Mouse (Mus musculus): ENCODE results near the gene Tenm3.

Tenm3 gene

DNA sequence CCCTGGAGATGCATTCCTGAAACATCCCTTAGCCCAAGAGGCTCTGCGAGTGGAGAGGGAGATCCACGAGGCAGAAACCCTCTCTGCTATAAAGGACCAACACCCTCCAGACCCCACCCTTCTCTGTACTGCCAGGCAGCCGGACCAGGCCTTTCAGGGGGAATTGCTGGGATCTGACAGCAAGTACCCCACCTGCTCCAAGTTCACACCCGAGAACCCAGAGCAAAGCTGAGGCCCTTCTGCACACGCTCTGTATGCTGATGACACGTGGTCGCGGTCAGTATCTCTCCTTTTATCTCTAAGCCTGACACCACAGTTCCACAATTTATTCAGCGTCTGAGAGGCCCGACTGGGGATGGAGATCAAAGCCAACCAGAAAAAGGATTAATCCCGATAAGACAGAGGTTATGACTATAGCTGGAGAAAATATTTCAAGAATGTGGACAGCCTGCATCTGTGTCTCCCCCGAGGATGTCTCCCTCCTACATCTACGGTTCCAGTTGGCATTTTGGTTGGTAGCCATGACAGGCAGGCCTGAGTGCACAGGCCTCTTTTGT lies 95.2 kb downstream of the Tenm3 start:
- ATAC-seq (ENCODE audit: insufficient number of reproducible peaks, low FRiP score, low TSS enrichment): no peak

DNA sequence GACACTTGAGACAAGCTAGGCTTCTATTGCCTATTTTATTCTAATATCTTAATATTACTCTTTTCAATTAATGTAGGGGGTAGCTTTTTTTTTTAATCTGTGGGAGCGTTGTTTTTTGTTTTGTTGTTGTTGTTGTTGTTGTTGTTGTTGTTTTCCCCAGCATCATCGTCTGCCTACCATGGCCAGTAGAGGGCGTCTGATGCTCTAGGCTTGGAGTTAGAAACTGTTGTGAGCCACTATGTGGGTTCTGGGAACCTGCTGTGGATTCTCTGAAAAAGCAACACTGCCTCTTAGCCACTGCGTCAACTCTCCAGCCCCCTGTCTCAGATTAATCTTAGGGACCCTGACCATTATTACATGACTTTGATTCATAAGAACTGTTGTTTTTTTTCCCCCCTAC lies 99.8 kb downstream of the Tenm3 start:
- no peak for ATAC-seq (ENCODE audit: insufficient number of reproducible peaks, low FRiP score, low TSS enrichment)

DNA sequence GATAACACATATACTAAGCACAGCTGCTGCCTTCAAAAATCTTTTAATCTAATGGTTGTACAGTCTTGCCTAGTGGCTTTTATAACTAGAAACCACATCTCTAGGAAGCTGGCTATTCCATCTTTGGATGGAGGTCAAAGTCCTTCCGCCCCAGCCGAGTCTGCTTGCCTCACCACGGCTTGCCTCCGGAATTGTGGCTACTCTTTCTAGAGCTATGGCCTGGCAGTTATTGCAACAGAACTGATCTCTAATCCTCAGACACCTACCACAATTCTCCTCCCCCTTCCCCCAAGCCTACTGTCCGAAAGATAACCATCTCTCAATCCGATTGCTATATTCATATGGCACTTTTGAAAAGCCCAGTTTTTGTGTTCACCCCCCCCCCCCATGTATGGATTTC lies 101.0 kb downstream of the Tenm3 start:
- no peak for ATAC-seq (ENCODE audit: insufficient number of reproducible peaks, low FRiP score, low TSS enrichment)

DNA sequence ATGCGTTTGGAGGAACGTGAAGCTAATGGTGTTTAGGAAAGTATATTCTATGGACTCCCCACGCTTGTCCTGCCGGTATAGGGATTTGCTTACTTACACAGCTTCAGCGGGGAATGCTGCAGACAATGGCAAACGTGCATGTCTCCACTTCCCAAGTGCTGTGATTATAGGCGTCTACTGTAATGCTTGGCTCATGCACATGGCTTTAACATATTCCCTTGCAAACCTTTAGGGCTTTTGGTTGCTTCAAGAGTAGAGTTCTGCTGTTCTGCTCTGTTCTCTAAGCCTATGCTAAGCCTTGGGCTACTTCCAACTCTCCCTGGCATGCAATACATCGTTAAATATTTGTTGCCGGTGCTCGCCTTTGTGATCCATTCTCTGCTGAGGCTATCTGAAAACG lies 102.8 kb downstream of the Tenm3 start:
- ATAC-seq (ENCODE audit: insufficient number of reproducible peaks, low FRiP score, low TSS enrichment): no peak

DNA sequence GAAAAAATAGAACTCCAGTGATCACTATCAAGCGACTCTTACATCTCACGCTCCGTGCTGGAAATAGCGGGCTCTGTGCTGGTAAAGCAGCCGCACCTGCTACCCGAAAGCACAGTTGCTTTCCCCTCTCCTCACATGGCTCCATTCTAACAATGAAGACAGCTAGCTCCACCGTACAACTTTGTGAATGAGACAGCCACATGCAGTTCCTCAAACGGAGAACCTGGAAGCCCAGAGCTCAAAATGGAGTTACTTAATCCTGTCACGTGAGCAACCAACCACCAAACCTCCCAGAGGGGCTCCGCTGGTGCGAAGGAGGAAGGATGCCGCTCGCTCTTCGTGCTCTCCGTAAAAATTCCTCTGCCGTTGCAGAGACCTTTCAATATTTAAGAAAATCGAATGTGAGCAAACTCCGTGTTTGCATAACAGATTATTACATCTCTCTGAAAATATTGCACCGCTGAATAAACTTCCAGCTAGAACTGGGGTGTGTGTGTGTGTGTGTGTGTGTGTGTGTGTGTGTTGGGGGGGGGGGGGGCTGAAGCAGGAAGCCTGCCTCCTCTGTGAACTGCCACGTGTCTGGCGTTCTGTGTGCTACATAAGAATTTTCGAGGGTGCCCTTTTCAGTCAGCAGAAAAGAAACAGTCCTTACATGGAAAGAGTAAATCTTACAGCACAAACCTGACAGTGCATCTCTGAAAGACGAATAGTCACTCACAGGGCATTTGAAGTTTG lies 103.4 kb downstream of the Tenm3 start:
- no peak for ATAC-seq (ENCODE audit: insufficient number of reproducible peaks, low FRiP score, low TSS enrichment)

DNA sequence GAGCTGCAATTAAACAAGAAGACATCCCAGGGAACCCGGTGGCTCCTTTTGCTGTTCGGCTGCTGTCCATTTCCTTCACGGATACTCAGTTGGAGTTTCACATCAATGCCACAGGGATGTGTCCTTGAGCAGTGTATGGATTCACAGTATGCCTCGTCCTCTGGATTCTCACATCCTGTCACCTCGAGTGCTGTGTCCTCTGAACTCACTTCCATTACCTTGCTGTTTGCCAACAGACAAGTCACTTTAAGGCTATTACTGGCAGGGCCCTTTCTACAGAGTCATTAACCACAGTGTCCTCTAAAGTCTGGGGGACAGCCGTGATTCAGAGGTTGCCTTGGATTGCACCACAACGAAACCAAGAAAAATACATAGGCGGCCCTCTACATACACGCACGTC lies 110.0 kb downstream of the Tenm3 start:
- ATAC-seq (ENCODE audit: insufficient number of reproducible peaks, low FRiP score, low TSS enrichment): no peak

DNA sequence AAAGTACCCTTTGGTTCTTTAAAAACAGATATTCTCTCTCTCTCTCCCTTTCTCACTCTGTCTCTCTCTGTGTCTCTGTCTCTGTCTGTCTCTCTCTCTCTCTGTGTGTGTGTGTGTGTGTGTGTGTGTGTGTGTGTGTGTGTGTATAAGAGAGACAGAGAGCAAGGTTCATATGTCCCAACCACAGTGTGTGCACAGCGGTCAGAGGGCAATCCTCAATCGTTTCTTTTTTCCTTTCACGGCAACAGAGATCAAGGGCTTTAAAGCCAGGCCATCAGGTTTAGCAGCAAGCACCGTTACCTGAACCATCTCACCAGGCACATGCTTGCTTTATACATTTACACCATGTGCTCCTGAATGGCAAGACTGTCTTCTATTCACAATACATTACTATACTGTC lies 110.7 kb downstream of the Tenm3 start:
- ATAC-seq (ENCODE audit: insufficient number of reproducible peaks, low FRiP score, low TSS enrichment): no peak

DNA sequence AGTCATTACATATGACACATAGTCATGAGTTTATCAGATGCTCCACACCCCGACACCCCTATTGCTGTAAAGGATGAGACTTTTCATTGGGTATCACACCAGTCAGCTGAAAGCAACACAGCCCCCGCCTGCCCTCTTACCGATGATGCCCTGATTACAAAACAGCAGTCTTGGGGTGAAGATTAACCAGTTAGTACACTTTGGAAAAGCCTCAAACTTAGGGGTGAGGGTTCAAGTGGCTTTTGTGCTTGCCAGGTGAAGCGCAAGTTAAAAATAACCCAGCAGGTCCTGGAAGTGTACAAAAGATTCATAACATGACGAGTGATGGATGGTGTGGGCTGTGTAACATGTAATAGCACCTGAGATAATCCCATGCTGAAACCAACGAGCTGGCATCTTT lies 113.0 kb downstream of the Tenm3 start:
- ATAC-seq (ENCODE audit: insufficient number of reproducible peaks, low FRiP score, low TSS enrichment): no peak

DNA sequence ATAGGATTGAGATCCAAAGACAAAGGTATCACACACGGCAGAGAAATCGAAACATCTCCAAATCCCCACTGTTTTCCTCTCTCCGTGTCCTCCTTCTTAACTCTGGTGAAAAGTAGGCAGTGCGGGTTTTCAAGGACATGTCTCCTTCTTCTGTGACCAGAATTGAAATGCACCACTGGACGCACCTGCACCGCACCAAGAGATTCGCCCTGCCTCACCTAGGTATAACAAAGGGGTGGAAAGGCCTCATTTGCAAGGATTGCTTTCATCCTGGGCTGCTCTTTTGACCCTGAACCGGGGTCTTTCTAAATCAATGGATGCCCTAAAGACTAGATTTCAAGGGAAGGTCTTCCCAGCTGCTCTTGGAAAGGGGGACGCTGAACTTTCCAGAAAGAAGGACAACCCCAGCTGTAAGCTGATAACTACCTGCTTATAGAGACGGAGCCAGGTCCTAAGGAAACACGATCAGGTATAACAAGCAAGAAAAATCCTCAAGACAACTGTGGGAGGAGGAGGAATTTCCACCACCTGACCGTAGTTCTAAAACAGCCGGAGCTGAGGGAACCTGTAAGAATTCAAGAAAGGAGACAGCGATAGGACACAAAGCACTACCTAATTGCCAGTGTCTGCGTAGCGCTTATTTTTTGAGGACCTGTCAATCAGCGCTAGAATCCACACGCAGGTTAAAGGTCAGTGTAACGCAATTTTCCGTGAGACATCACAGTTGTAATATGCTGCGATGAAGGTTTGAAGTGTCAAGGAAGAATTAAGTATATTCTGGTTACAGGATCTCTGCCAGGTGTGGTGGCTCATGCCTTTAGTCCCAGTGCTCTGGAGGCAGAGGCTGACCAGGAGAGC lies 114.7 kb downstream of the Tenm3 start:
- ATAC-seq (ENCODE audit: insufficient number of reproducible peaks, low FRiP score, low TSS enrichment): no peak

DNA sequence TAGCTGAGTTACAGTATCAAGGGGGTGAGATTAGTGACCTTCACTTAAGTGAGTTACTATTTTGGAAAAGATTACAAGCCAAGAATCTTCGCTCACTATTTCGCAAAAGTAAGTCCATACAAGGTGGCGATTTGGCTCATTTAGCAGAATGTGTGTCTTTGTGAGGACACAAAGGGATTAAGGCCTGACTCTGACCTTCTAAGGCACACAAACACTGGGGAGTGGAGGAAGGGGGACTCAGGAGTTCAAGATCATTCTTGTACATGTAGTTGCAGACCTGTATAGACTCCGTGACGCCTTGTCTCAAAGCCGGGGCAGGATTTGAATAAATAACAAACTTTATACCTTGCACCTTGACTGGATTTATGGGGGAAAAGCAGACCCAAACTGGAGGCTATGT lies 115.7 kb downstream of the Tenm3 start:
- no peak for ATAC-seq (ENCODE audit: insufficient number of reproducible peaks, low FRiP score, low TSS enrichment)

DNA sequence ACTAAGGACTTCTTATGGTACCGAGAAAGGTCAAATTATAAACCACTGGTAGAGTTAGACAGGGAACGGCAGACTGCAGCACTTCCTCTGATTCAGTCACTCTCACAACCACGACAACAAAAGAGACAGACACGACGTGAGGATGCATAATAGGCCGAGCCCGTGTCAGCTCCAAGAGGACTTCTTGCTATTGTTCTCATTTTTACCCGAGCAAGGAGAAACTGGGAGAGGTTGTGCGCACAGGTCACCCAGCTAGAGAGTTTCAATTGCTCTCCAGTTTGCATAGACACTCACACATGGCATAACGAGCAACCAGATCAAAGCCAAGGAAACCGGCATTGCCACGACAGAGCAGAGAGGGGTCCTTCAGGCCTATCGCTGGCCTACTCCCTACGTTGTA lies 121.0 kb downstream of the Tenm3 start:
- ATAC-seq (ENCODE audit: insufficient number of reproducible peaks, low FRiP score, low TSS enrichment): no peak

DNA sequence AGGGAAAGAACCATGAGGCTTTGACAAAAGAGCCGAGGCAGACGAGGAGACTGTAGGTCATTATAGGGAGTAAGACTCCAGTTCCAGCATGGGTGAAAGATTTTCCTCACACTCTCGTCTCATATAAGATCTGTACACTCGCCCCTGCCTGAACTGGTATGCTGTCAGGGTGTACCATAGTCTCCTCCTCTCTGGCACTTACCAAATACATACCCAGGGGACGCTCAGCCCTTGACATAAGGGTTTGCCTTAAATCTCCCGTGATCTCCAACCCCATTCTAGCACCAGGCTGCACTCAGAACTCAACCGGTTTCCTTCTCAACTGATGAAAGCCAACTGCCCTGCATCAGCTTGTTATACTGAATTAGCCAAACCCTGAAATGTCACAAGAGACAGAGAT lies 121.4 kb downstream of the Tenm3 start:
- ATAC-seq (ENCODE audit: insufficient number of reproducible peaks, low FRiP score, low TSS enrichment): no peak

DNA sequence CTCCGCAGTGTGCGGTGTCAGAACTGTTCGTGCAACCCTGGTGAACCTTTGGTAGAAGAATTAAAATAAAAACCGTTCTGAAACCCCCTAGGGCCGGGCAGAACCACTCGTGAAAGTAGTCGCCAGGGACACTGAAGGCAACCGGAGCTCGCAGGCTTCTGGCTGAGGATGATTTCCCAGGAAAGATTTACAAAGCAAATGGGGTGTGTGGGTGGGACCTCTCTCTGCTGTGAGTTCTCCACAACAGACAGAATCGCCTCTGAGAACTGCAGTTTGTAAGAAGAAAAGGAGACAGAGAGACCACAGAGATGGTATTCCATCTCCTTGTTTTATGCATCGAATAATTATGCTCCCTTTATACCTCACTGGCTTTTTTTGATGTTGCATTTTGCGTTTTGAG lies 122.4 kb downstream of the Tenm3 start:
- ATAC-seq (ENCODE audit: insufficient number of reproducible peaks, low FRiP score, low TSS enrichment): no peak

DNA sequence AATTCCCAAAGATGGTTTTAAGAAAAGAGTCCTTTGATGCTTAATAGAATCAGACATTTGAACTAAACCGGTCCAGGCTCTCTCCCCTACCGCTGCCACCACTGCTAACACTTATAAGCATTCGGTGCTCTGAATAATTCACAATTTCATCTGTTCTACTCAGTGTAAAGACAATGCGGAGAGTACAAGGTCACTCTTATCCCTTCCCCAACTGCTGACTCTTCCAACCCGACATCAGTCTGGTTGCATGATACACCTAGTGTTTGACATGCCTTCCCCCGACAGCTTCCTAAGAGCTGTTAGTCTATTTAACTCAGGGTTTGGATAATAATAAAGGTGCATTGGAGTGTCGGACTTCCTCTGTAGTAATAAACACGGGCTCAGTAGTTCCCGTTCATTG lies 128.1 kb downstream of the Tenm3 start:
- ATAC-seq (ENCODE audit: insufficient number of reproducible peaks, low FRiP score, low TSS enrichment): no peak

DNA sequence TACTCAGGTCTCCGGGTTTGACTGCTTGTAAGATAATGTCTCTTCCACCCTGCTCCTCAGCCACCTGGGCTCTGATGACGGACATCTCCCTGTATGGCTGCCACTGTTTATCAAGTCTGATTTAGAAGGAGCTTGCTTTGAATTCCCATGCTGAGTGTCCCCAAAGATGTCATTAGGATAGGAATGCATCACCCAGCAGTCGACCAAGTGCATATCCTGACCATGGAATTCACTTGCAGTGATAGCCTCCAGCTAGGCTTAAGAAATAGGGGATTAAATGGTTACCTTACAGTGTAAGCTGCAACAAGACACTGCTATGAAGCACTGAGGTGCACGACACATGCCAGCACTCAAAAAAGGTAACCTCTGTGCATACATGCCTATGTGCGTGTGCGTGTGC lies 137.1 kb downstream of the Tenm3 start:
- ATAC-seq (ENCODE audit: insufficient number of reproducible peaks, low FRiP score, low TSS enrichment): no peak

DNA sequence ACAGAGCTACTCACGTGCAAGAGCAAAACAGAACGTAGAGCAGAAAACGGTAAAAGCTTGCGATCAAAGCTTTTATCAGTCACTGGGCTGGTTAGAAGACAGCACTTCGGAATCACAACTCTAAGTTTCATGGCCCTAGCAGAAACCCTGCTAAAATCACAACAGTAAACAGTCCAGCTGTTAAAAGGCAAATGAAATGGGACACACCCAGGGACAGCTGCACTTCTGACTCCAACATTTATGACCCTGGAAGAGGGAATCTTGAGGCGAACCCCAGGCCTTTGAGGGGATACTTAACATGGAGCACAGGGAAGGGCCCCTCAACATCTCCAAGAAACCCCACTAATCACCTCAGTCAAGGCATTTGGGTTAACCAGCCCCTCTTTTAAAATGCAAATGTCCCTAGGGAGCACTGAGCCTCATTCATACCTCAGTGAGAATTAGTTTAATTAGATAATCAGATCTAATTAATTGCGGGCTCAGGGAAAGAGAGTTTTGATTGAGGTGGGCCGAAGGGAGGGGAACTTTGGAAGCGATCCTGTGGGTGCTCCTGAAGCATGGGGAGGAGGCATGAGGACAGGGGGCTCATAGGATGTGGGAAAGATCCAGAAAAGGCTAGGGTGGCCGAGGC lies 138.8 kb downstream of the Tenm3 start:
- ATAC-seq (ENCODE audit: insufficient number of reproducible peaks, low FRiP score, low TSS enrichment): no peak

DNA sequence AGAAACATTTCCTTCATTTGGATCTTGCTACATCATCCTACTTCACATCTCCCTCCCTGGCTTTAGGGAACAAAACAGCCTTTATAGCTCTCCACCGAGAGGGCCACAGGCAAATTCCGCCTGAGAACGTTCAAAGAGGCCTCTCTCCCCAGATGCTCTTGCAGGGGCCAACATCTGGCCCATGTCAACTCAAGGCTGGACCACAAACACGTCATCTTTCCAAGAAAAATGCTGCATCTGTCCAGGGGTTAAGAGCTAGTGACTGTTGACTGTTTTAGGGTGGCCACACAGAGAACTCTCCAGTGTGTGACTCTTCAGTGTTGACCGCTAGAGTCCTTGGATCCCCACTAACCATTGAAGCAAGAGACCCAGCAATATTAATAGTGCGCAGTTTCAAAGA lies 139.3 kb downstream of the Tenm3 start:
- no peak for ATAC-seq (ENCODE audit: insufficient number of reproducible peaks, low FRiP score, low TSS enrichment)

DNA sequence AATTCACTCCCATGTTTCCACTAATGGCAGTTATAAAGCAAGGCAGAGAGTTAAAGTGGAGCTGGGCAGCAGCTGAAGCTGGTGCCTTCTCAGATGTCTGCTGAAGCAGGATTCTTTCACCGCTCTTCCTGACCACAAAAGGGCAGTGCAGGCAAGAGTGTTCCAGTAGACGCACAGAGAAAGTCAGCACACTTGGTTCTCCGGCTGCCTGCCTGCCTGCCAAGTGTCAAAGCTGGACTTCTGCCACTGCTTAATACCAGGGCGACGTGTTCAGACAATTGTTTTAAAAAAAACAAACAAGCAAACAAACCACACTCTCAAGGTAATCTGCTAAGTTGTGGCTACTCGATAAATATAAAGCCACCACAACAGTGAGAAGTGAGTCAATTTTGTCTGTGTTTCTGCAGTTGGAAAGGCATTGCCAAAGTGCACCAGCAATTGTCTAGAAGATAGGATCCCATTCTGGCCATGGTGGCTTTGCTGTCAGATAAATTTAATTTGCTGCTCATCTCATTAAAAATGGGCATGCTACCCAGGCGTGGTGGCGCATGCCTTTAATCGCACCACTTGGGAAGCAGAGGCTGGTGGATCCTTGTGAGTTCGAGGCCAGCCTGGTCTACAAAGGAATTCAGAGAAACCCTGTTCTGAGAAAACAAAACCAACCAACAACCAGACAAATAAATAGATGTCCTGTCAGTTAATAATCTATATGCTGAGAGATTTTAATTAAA lies 152.9 kb downstream of the Tenm3 start:
- no peak for ATAC-seq (ENCODE audit: insufficient number of reproducible peaks, low FRiP score, low TSS enrichment)

DNA sequence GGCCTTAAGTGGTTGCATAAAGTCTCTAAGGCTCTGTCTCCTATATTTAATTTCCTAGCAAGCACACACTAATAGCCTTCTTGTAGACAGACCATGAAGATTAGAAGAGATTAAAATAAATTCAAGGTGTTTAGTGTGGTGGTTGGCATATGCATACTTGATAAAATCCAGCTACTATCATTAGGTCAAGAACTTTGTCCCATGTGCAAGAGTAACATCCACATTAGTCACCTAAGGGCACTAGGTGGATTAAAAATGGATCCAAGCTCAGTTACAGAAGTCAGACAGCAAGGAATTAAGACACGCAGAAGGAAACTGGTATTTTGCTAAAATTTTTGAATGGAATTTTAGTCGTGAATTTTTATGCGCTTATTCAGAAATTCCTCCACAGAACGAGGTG lies 155.0 kb downstream of the Tenm3 start:
- no peak for ATAC-seq (ENCODE audit: insufficient number of reproducible peaks, low FRiP score, low TSS enrichment)

DNA sequence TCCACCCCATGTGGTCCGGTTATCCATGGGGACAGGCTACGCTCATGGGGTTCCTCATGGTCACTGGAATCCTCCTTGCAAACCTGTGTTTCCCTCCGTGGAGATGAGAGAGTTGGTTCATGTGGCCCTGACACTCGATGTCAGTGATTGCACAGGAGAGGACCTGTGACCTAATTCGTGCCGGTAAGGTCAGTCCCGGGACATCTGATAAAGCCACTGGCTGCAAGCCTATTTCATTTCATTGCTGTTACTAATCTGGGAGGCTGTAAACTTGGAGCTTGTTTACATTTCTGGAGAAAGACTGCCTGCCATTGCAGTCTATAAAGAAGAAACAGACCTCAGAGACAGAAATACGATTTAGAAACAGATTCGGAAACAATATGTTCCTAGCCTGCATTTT lies 155.6 kb downstream of the Tenm3 start:
- ATAC-seq (ENCODE audit: insufficient number of reproducible peaks, low FRiP score, low TSS enrichment): no peak

DNA sequence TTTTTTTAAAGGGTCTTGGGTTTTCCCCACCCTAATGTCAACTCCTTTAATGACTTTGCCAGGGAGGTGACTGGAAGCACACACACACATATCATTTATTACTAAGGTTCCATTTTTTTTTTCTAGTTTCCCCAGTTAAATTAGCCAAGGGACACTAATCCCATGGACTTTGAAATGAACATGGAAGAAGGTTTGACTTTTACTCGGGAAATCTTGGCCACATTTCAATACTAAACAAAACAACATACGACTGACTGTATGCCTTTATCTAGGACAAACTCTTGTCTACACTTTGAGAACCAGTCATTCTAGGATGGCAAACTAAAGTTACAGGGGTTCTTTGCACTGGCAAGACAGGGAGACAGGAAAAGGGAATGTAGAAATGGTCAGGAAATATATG lies 170.3 kb downstream of the Tenm3 start:
- no peak for ATAC-seq (ENCODE audit: insufficient number of reproducible peaks, low FRiP score, low TSS enrichment)

Measured in cerebellum, adult (tissue).